Mouse (Mus musculus) liver, postnatal 0 days (tissue): ENCODE data around the gene Insig1.

ENCODE experiments used
- CTCF ChIP-seq: sonication (generic); IDR thresholded peaks from 2 replicates; pipeline ENCODE4 v1.5.1; 2016; ENCODE audit warnings: antibody characterized with exemption, low read depth
- EP300 ChIP-seq: IDR thresholded peaks from 2 replicates; pipeline ENCODE4 v1.6.1; 2016; ENCODE audit warnings: antibody characterized with exemption, low read depth, mild to moderate bottlenecking

DNA sequence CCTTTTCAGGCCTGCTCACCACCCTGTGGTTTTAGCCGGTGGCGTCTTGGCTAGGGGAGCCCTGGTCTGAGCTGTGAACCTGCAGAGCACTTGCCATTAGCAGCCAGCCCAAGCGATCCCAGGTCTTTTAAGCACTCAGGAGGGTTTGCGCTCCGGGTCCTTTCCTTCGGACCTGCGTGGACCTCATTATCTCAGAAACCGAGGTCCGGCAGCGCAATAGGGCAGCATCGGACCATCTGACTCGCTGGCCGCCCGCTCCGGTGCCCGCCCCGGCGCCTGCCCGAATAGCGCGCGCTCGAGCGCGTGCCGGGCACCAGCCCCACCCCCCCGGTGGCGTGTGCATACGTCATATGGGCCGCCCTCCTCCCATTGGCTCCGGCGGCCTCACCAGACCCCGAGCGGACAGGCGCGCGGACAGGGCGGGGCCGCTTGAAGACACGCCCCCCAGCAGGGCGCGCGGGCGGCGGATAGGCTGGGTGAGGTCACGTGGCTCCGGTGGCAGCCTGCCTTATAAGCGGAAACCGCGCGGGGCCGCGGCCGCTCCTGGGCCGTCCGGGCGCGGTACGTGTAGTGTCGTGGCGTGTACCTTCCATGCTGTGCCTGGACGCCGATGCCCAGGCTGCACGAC lies at the start of gene Insig1:
- TF ChIP-seq CTCF (no peak), EP300 (no peak)
